Mouse (Mus musculus) frontal cortex, postnatal 10 days (tissue): Measurements from ENCODE around the gene Dhps.
A peak's percentile ranks its signal among the peaks of the same experiment; 100 is the strongest.
"Not testable (repeated sequence)": the region's sequence is repeated elsewhere in the genome, so short reads cannot be mapped to it uniquely, and the experiment has no call there.

Experiments used
- DNase-seq, 2 experiments: peaks; one replicate each; pipeline ENCODE4 v3.0.0; 2022; ENCODE audit warnings: low spot score in 2 of 2, mixed read lengths in 1 of 2

The Dhps gene

GRCm38 (mm10) chr8:85096196-85096595 lies 24.6 kb downstream of the Dhps start:
- no peak for DNase-seq

- no peak for DNase-seq
These were observed 25.3 kb downstream of the Dhps start for GRCm38 (mm10) chr8:85096850-85097249.

GRCm38 (mm10) chr8:85100076-85100665 lies 28.6 kb downstream of the Dhps start:
- no peak for DNase-seq

GRCm38 (mm10) chr8:85113241-85113640 lies 41.7 kb downstream of the Dhps start:
- no peak for DNase-seq

- DNase-seq, result no peak
These were observed 43.9 kb downstream of the Dhps start for GRCm38 (mm10) chr8:85115501-85115900.

GRCm38 (mm10) chr8:85116984-85117383 lies 45.4 kb downstream of the Dhps start:
- no peak for DNase-seq

GRCm38 (mm10) chr8:85119052-85119981 lies 47.8 kb downstream of the Dhps start:
- peak; percentile 68 to 74 for DNase-seq

- not testable (repeated sequence) for DNase-seq
These were observed 48.7 kb downstream of the Dhps start for GRCm38 (mm10) chr8:85120251-85120650.

GRCm38 (mm10) chr8:85122995-85123394 lies 51.4 kb downstream of the Dhps start, which contains the start of gene Zfp791:
Zfp791 (minus strand) TSS chr8:85123095.
- DNase-seq, result no peak

GRCm38 (mm10) chr8:85123691-85124090 lies 52.1 kb downstream of the Dhps start:
- DNase-seq, result no peak
